Mouse (Mus musculus) stomach, embryonic 14.5 days (tissue): ENCODE results near the gene Grifin. TPM values are rescaled to one million over a fixed set of nuclear protein-coding genes. Genes with fewer than 3 reads are reported as not detected.

ENCODE experiments used
- ATAC-seq: fragments of 200-750 bp; cut with Nextera tagmentation; 2 replicates; pipeline ENCODE4 v1.8.0; 2017; ENCODE audit warnings: low read depth, moderate TSS enrichment; ENCODE audit not compliant: insufficient number of reproducible peaks, insufficient read depth, low FRiP score
- H3K27ac ChIP-seq: fragments of 300-500 bp; sonication (generic); 2 replicates; pipeline ENCODE4 v1.5.1; 2014; ENCODE audit warnings: mild to moderate bottlenecking, low read length, moderate library complexity, mixed read lengths
- H3K27me3 ChIP-seq: fragments of 300-500 bp; sonication (generic); 2 replicates; pipeline ENCODE4 v1.6.1; 2014; ENCODE audit warnings: low read length, control low read depth, mixed read lengths; ENCODE audit not compliant: control insufficient read depth, insufficient read depth
- H3K36me3 ChIP-seq: fragments of 300-500 bp; sonication (generic); 2 replicates; pipeline ENCODE4 v1.6.1; 2014; ENCODE audit warnings: mild to moderate bottlenecking, control low read depth, low read length, moderate library complexity, mixed read lengths; ENCODE audit not compliant: control insufficient read depth, insufficient read depth
- H3K4me1 ChIP-seq: fragments of 300-500 bp; sonication (generic); 2 replicates; pipeline ENCODE4 v1.6.1; 2014; ENCODE audit warnings: low read length, control low read depth, mixed read lengths; ENCODE audit not compliant: control insufficient read depth, insufficient read depth
- H3K4me2 ChIP-seq: fragments of 300-500 bp; sonication (generic); replicated peaks from 2 replicates; pipeline ENCODE4 v1.6.1; 2014; ENCODE audit warnings: low read depth, low read length, control low read depth
- H3K4me3 ChIP-seq: fragments of 300-500 bp; sonication (generic); 2 replicates; pipeline ENCODE4 v1.5.1; 2014; ENCODE audit warnings: low read depth, low read length, control low read depth
- H3K9ac ChIP-seq: fragments of 300-500 bp; sonication (generic); replicated peaks from 2 replicates; pipeline ENCODE4 v1.6.1; 2014; ENCODE audit warnings: low read depth, mild to moderate bottlenecking, control low read depth, low read length, moderate library complexity, mixed read lengths
- H3K9me3 ChIP-seq: fragments of 300-500 bp; sonication (generic); 2 replicates; pipeline ENCODE4 v1.6.1; 2016; ENCODE audit warnings: low read depth, low read length, control low read depth; ENCODE audit not compliant: control insufficient read depth
- WGBS: fragments of 180-500 bp; shearing (Covaris S2); extraction: QIAGEN DNeasy Blood & Tissue Kit; methylation state at CpG from one replicate; pipeline ENCODE4 v1.1.7; 2014; 5-methylcytosine and 5-hydroxymethylcytosine counted together
- polyA plus RNA-seq: library from polyadenylated mRNA; unstranded; fragments of >200 nt; fragmentation: Nextera tagmentation; extraction: Ambion mirVana; gene quantifications from 2 replicates; pipeline ENCODE4 v1.2.1, GENCODE M21; 2014

Grifin gene
- polyA plus RNA-seq, 1 experiment from 2014 or later: 0.74 TPM

GRCm38 (mm10) chr5:140607836-140608633 is 43.2 kb upstream of the Grifin start:
- H3K9ac ChIP-seq: peak overlapping the region; percentile 68
- peaks cover 7% of the 10 kb centered on the region; the same call in 1 of the 2 replicates for H3K36me3 ChIP-seq
- H3K4me2 ChIP-seq: peak overlapping the region; percentile 72
- H3K4me3 ChIP-seq: peak overlapping the region; percentile 64
- 3% methylated on average over 17 of the region's 17 CpGs for WGBS
- H3K9me3 ChIP-seq: no peaks in the 10 kb centered on the region
- ATAC-seq: no peak
- H3K27ac ChIP-seq: peak overlapping the region; percentile 96; the same call in 1 of the 2 replicates
- H3K4me1 ChIP-seq: peaks cover 45% of the 10 kb centered on the region
- peaks cover 3% of the 10 kb centered on the region; the same call in 1 of the 2 replicates for H3K27me3 ChIP-seq

GRCm38 (mm10) chr5:140607001-140607835 is 42.3 kb upstream of the Grifin start, which contains the start of gene Lfng:
Lfng (plus strand) TSS chr5:140607320.
- H3K9ac ChIP-seq: peak within 1 kb of the TSS; percentile 68
- H3K4me3 ChIP-seq: peak within 1 kb of the TSS; percentile 64
- H3K4me2 ChIP-seq: peak within 1 kb of the TSS; percentile 72
- peaks cover 43% of the 10 kb centered on the region for H3K4me1 ChIP-seq
- no peaks in the 10 kb centered on the region for H3K9me3 ChIP-seq
- 1% methylated on average over 89 of the region's 91 CpGs for WGBS
- peaks cover 3% of the 10 kb centered on the region; the same call in 1 of the 2 replicates for H3K27me3 ChIP-seq
- no peaks in the 10 kb centered on the region; the same call in 1 of the 2 replicates for H3K36me3 ChIP-seq
- peak; percentile 64 for ATAC-seq
- H3K27ac ChIP-seq: peak within 1 kb of the TSS; percentile 96

- Histone ChIP-seq H3K9me3 (no peaks in the 10 kb centered on the region), H3K36me3 (no peaks in the 10 kb centered on the region), H3K9ac (0 out of 2 replicates have a peak overlapping the region, but pooled peaks have one; percentile 0), H3K4me3 (peak overlapping the region; percentile 64), H3K27me3 (peaks cover 3% of the 10 kb centered on the region; the same call in 1 of the 2 replicates), H3K27ac (peak overlapping the region; percentile 96; the same call in 1 of the 2 replicates), H3K4me1 (peaks cover 39% of the 10 kb centered on the region), H3K4me2 (peak overlapping the region; percentile 72)
- no peak for ATAC-seq
- WGBS: 2% methylated on average over 23 of the region's 23 CpGs
These were observed 41.5 kb upstream of the Grifin start for GRCm38 (mm10) chr5:140606386-140606785.

GRCm38 (mm10) chr5:140605228-140605627 is 40.4 kb upstream of the Grifin start:
- Histone ChIP-seq H3K4me3 (no peak overlapping the region), H3K4me1 (peaks cover 30% of the 10 kb centered on the region), H3K4me2 (no peak overlapping the region), H3K9me3 (no peaks in the 10 kb centered on the region), H3K27ac (no peak overlapping the region), H3K36me3 (no peaks in the 10 kb centered on the region), H3K9ac (no peak overlapping the region), H3K27me3 (peaks cover 3% of the 10 kb centered on the region; the same call in 1 of the 2 replicates)
- 27% methylated on average over 3 of the region's 3 CpGs for WGBS
- no peak for ATAC-seq

- peaks cover 3% of the 10 kb centered on the region; the same call in 1 of the 2 replicates for H3K27me3 ChIP-seq
- no peaks in the 10 kb centered on the region for H3K9me3 ChIP-seq
- H3K27ac ChIP-seq: no peak overlapping the region
- no peak for ATAC-seq
- peaks cover 22% of the 10 kb centered on the region for H3K4me1 ChIP-seq
- H3K4me2 ChIP-seq: no peak overlapping the region
- WGBS: 61% methylated on average over 8 of the region's 8 CpGs
- no peak overlapping the region for H3K9ac ChIP-seq
- no peak overlapping the region for H3K4me3 ChIP-seq
- no peaks in the 10 kb centered on the region for H3K36me3 ChIP-seq
These were observed 39.5 kb upstream of the Grifin start for GRCm38 (mm10) chr5:140604386-140604785.

GRCm38 (mm10) chr5:140602540-140602939 is 37.7 kb upstream of the Grifin start:
- no peaks in the 10 kb centered on the region for H3K36me3 ChIP-seq
- H3K27me3 ChIP-seq: no peaks in the 10 kb centered on the region
- no peak overlapping the region for H3K4me2 ChIP-seq
- ATAC-seq: no peak
- no peak overlapping the region for H3K9ac ChIP-seq
- H3K4me3 ChIP-seq: no peak overlapping the region
- H3K27ac ChIP-seq: no peak overlapping the region
- peaks cover 18% of the 10 kb centered on the region for H3K4me1 ChIP-seq
- no peaks in the 10 kb centered on the region for H3K9me3 ChIP-seq
- 36% methylated on average over 2 of the region's 2 CpGs for WGBS

GRCm38 (mm10) chr5:140601712-140602111 is 36.8 kb upstream of the Grifin start:
- Histone ChIP-seq H3K27ac (no peak overlapping the region), H3K9ac (no peak overlapping the region), H3K27me3 (no peaks in the 10 kb centered on the region), H3K4me1 (peaks cover 21% of the 10 kb centered on the region), H3K36me3 (no peaks in the 10 kb centered on the region), H3K4me2 (no peak overlapping the region), H3K4me3 (no peak overlapping the region), H3K9me3 (no peaks in the 10 kb centered on the region)
- WGBS: 69% methylated on average over 12 of the region's 12 CpGs
- ATAC-seq: no peak

GRCm38 (mm10) chr5:140599939-140600338 is 35.1 kb upstream of the Grifin start:
- no peaks in the 10 kb centered on the region for H3K27me3 ChIP-seq
- ATAC-seq: no peak
- no peaks in the 10 kb centered on the region for H3K36me3 ChIP-seq
- H3K9ac ChIP-seq: no peak overlapping the region
- H3K4me3 ChIP-seq: no peak overlapping the region
- H3K27ac ChIP-seq: no peak overlapping the region
- no peak overlapping the region for H3K4me2 ChIP-seq
- no peaks in the 10 kb centered on the region for H3K9me3 ChIP-seq
- 59% methylated on average over 5 of the region's 5 CpGs for WGBS
- peaks cover 13% of the 10 kb centered on the region for H3K4me1 ChIP-seq
